Comparison of ENCODE assay signal across 24 mouse cellular contexts in the genomic region with DNA sequence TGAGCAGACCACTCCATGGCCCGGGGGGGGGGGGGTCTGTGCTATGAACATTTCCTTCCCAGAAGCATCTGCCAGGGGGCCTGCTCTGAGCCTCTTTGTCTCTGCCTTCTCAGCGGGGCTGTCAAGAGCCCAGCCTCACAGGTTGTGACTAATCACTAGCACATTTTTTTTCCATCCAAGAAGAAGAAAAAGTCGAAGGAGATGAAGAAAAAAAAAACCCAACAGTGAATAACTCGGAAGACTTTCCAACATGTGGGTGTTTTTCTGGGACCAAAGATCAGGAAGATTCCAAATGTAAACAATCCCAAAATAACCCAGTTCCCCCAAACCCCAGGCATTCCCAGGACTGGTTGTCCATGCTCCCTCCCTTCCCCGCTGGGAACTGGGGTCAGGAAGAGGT.
A peak's percentile ranks its signal among the peaks of the same experiment; 100 is the strongest.
DNase-seq lines count a peak whose midpoint lies in the region; ATAC-seq and TF ChIP-seq lines count a peak whose summit lies in the region.
"Had no signal": no experiment of that assay in that cellular context is flagged by ENCODE, and none has a peak within 500 bp of the region (broad histone marks: within the 10 kb centered on the region; RNA-seq: fewer than 3 reads in every experiment).

No protein-coding gene starts in this region.

- H3K27me3 ChIP-seq in lung, embryonic 14.5 days (ENCODE audit: insufficient read depth, low read length): no peaks in the 10 kb centered on the region
- no peaks in the 10 kb centered on the region for H3K27me3 ChIP-seq in embryonic facial prominence, embryonic 14.5 days (replicated peaks; ENCODE audit: control insufficient read depth, insufficient read depth, low read length)
- H3K27me3 ChIP-seq in limb, embryonic 15.5 days: no peaks in the 10 kb centered on the region
- no peaks in the 10 kb centered on the region for H3K27me3 ChIP-seq in hindbrain, embryonic 11.5 days (ENCODE audit: control insufficient read depth, insufficient read depth, low read length)
- H3K27me3 ChIP-seq: Patski had no signal

- DNase-seq in lung, embryonic 14.5 days: peak; percentile 20
- DNase-seq in lung, adult 18-20 months: no peak
- DNase-seq in Muller cell, postnatal 12 days (ENCODE audit: inconsistent ontology term): peak; percentile 34
- peak; percentile 53 for DNase-seq in embryonic facial prominence, embryonic 14.5 days (ENCODE audit: low spot score)
- no peak for DNase-seq in gastrocnemius, postnatal 36 days
- DNase-seq in hindbrain, embryonic 11.5 days (ENCODE audit: low spot score): no peak
- DNase-seq: adrenal gland, adult 8-10 months; cerebellum, adult 18-20 months; cerebellum, postnatal 36 days; embryo, embryonic 11 days; forebrain, postnatal 0 days; kidney, adult 9 months; kidney, postnatal 14 days; midbrain, embryonic 14.5 days; right cerebral cortex, postnatal 14 days; thymus, postnatal 14 days had no signal

- TF ChIP-seq CTCF in lung, embryonic 14.5 days (IDR thresholded peaks at IDR 0.05; ENCODE audit: low read depth): no peak

- ATAC-seq in lung, embryonic 14.5 days (ENCODE audit: insufficient read depth): no peak
- ATAC-seq in embryonic facial prominence, embryonic 14.5 days (ENCODE audit: low read depth): no peak
- no peak for ATAC-seq in limb, embryonic 15.5 days (ENCODE audit: insufficient number of reproducible peaks, low FRiP score, low TSS enrichment, low read depth)
- no peak for ATAC-seq in hindbrain, embryonic 11.5 days (ENCODE audit: low FRiP score)
- ATAC-seq: CD4-positive, CD25-positive, alpha-beta regulatory T cell, adult 4 months; forebrain, postnatal 0 days; hindbrain, postnatal 0 days; intestine, embryonic 16.5 days; Patski had no signal

- no peaks in the 10 kb centered on the region for H3K9me3 ChIP-seq in lung, embryonic 14.5 days (ENCODE audit: low read depth, low read length)
- no peaks in the 10 kb centered on the region for H3K9me3 ChIP-seq in embryonic facial prominence, embryonic 14.5 days (ENCODE audit: control insufficient read depth, low read length)
- no peaks in the 10 kb centered on the region for H3K9me3 ChIP-seq in limb, embryonic 15.5 days
- no peaks in the 10 kb centered on the region for H3K9me3 ChIP-seq in hindbrain, embryonic 11.5 days (ENCODE audit: control insufficient read depth, low read length)
- H3K9me3 ChIP-seq: heart, embryonic 10.5 days had no signal

- H3K36me3 ChIP-seq in lung, embryonic 14.5 days (ENCODE audit: insufficient read depth): no peaks in the 10 kb centered on the region
- no peaks in the 10 kb centered on the region for H3K36me3 ChIP-seq in embryonic facial prominence, embryonic 14.5 days (ENCODE audit: control insufficient read depth, insufficient read depth, low read length)
- H3K36me3 ChIP-seq in limb, embryonic 15.5 days: no peaks in the 10 kb centered on the region
- H3K36me3 ChIP-seq in hindbrain, embryonic 11.5 days (ENCODE audit: control insufficient read depth, insufficient read depth, low read length): no peaks in the 10 kb centered on the region
- H3K36me3 ChIP-seq: heart, embryonic 10.5 days had no signal

- no peak overlapping the region for H3K27ac ChIP-seq in lung, embryonic 14.5 days (ENCODE audit: low read depth)
- peak overlapping the region; percentile 64 for H3K27ac ChIP-seq in embryonic facial prominence, embryonic 14.5 days (replicated peaks; ENCODE audit: low read depth, low read length)
- peak overlapping the region; percentile 67 for H3K27ac ChIP-seq in limb, embryonic 15.5 days
- H3K27ac ChIP-seq in hindbrain, embryonic 11.5 days (ENCODE audit: low read depth, low read length): no peak overlapping the region
- H3K27ac ChIP-seq: heart, embryonic 10.5 days; hindbrain, postnatal 0 days; liver, embryonic 14.5 days; stomach, postnatal 0 days had no signal

- WGBS in lung, embryonic 14.5 days: 30% methylated on average over 5 of the region's 5 CpGs
- WGBS in embryonic facial prominence, embryonic 14.5 days: 31% methylated on average over 5 of the region's 5 CpGs
- 37% methylated on average over 5 of the region's 5 CpGs for WGBS in limb, embryonic 15.5 days
- WGBS in hindbrain, embryonic 11.5 days: 52% methylated on average over 5 of the region's 5 CpGs

- H3K4me3 ChIP-seq in lung, embryonic 14.5 days (ENCODE audit: low read depth, low read length): no peak overlapping the region
- no peak overlapping the region for H3K4me3 ChIP-seq in embryonic facial prominence, embryonic 14.5 days (ENCODE audit: low read depth, low read length)
- no peak overlapping the region for H3K4me3 ChIP-seq in limb, embryonic 15.5 days
- H3K4me3 ChIP-seq in hindbrain, embryonic 11.5 days (ENCODE audit: low read depth, low read length): no peak overlapping the region
- H3K4me3 ChIP-seq: heart, embryonic 10.5 days had no signal

- no peak overlapping the region for H3K4me2 ChIP-seq in lung, embryonic 14.5 days
- H3K4me2 ChIP-seq in embryonic facial prominence, embryonic 14.5 days (ENCODE audit: low read depth, low read length): no peak overlapping the region
- no peak overlapping the region for H3K4me2 ChIP-seq in limb, embryonic 15.5 days
- H3K4me2 ChIP-seq in hindbrain, embryonic 11.5 days (replicated peaks; ENCODE audit: low read depth, low read length): no peak overlapping the region

- intact Hi-C loops in gastrocnemius, postnatal 36 days (cut with DNase I): no loop called here

- H3K4me1 ChIP-seq in lung, embryonic 14.5 days (ENCODE audit: insufficient read depth): no peaks in the 10 kb centered on the region
- 0 out of 2 replicates have a peak, but pooled peaks cover 3% of the 10 kb centered on the region for H3K4me1 ChIP-seq in embryonic facial prominence, embryonic 14.5 days (ENCODE audit: control insufficient read depth, insufficient read depth, low read length)
- peaks cover 22% of the 10 kb centered on the region; the same call in 1 of the 2 replicates for H3K4me1 ChIP-seq in limb, embryonic 15.5 days
- no peaks in the 10 kb centered on the region for H3K4me1 ChIP-seq in hindbrain, embryonic 11.5 days (replicated peaks; ENCODE audit: control insufficient read depth, insufficient read depth, low read length)

- no peak overlapping the region for H3K9ac ChIP-seq in lung, embryonic 14.5 days
- H3K9ac ChIP-seq in embryonic facial prominence, embryonic 14.5 days (ENCODE audit: low read depth, low read length): no peak overlapping the region
- no peak overlapping the region for H3K9ac ChIP-seq in limb, embryonic 15.5 days
- no peak overlapping the region for H3K9ac ChIP-seq in hindbrain, embryonic 11.5 days (ENCODE audit: low read depth, low read length)
- H3K9ac ChIP-seq: forebrain, postnatal 0 days; liver, embryonic 14.5 days had no signal

Comparison
In these comparisons a context has a peak if more than half of its experiments do, and no peak if none do; other contexts are left out.
1. DNase-seq: peak in lung, embryonic 14.5 days (single experiment), Muller cell, postnatal 12 days (single experiment) and embryonic facial prominence, embryonic 14.5 days (single experiment); none in lung, adult 18-20 months (0 of 2), gastrocnemius, postnatal 36 days (0 of 2) and hindbrain, embryonic 11.5 days (single experiment).
2. H3K27ac ChIP-seq: peak in embryonic facial prominence, embryonic 14.5 days (single experiment) and limb, embryonic 15.5 days (single experiment); none in lung, embryonic 14.5 days (single experiment) and hindbrain, embryonic 11.5 days (single experiment).